Mouse (Mus musculus) heart, postnatal 10 days (tissue): Measurements from ENCODE around the gene Mfsd12. TPM values are rescaled to one million over a fixed set of nuclear protein-coding genes. Genes with fewer than 3 reads are reported as not detected.

Experiments
- DNase-seq, 2 experiments: peaks; one replicate each; pipeline ENCODE4 v3.0.0; 2021
- intact Hi-C: fragments of 180-260 bp; cut with DNase I; formaldehyde crosslinking; loops from one replicate; pipeline ENCODE4 v1.15.1; 2025
- total RNA-seq, 2 experiments: library from RNA; stranded (reverse); gene quantifications; 2 replicates each; pipeline ENCODE4 v1.2.3; 2021

Mfsd12 gene
- total RNA-seq, 2 experiments from 2014 or later = 11.6 to 14.4 TPM

DNA sequence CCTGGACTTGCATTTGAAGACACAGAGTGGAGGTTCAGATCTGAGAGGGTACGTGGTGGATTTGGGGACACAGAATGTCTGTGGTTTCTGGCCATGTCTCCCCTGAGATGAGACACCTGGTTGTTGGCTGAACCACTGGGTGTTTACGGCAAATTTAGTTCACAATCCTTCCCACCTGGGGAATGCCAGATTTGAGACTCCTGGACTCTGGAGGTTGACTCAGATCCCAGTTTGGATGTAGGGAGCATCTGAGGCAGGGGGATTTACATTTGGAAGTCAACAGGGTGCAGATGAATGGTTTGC, 20.0 kb downstream of the Mfsd12 start:
- intact Hi-C loops = loop anchor here (2.0 kb wide), 1 partner anchor 19 kb away; no protein-coding TSS in a partner anchor
- no peak for DNase-seq

DNA sequence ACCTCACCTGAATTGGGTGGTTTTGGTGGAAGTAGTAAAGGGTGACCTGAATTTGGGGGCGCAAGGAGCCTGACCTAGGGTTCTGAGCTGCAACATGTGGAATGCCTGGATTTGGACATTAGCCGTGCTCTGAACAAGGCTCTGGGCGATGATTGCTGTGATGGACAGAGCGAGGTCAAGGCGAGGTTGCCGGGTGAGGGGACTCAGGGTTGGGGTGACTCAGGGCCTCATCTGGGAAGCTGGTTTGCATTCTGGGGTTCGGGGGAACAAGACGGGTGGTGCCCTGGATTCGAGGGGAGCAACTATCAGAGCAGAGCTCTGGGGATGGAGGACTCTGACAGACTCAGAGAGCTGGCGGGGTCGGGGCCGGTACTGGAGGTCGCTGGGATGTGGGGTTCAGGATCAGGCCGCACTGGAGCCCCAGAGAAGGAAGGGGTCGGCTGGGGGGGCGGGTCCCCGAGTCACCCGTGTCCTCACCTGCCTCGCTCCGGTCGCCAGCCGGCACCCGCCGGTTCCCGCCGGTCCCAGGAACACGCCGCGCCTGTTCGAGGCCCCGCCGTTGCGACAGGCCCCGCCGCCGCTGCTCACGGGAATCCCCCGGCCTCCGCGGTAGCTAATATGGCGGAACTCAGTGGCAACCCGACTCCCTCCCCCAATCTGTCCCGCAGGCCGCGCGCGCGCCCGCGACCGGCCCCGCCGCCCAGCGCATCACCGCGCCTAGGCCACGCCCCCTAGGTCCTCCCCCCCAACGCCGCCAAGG, 20.7 kb downstream of the Mfsd12 start, which contains the start of gene Fzr1:
Fzr1 (minus strand) TSS at position 724 of the 760 bp plus-strand sequence.
- peak in 1 of 2 experiments; percentile 34 for DNase-seq
- intact Hi-C loops = loop anchor here (2.0 kb wide), 1 partner anchor 19 kb away; no protein-coding TSS in a partner anchor

DNA sequence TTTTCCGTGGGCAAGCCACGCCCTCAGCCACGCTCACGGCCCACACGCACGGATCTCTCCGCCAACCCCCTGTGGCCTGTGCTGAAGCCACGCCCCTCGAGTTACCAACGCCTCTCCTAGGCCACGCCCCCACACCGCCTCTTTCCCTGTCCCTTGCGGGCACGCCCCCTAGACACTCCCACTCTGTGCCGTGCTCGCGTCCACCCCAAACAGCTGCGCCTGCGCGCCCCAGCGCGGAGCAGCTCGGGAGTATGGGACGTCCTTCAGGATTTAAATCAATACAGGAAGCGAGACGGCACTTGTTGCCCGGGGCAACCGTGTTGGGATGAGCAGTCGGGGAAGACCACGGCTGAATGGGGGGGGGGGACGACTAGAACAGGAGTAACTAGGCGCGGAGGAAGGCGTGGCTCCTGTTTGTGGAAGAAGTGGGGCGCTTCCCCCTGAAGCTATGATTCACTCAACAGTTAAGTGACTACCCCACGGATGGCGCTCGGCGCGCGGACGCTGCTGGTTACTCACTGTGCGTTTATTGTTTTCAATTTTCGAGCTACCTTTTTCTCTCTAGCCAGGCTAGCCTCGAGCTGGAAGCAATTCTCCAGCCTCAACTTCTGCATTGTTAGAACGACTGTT, 21.4 kb downstream of the Mfsd12 start:
- intact Hi-C loops = no loop called here
- peak; percentile 100 for DNase-seq

DNA sequence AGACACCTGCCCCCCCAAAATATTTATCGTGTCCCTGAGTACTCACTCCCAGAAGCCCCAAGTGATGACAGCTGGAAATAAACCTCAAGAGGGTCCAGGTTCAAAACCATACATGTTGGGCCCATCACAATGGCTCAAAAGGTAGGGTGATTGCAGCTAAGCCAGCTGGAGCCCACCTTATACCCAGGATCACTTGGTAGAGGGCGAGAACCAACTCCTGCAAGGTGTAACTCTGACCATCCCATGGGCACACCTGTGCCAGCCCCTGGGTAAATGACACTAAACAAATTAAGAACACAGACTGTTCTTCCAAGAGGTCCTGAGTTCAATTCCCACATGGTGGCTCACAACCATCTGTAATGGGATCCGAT, 21.9 kb downstream of the Mfsd12 start:
- intact Hi-C loops = no loop called here

DNA sequence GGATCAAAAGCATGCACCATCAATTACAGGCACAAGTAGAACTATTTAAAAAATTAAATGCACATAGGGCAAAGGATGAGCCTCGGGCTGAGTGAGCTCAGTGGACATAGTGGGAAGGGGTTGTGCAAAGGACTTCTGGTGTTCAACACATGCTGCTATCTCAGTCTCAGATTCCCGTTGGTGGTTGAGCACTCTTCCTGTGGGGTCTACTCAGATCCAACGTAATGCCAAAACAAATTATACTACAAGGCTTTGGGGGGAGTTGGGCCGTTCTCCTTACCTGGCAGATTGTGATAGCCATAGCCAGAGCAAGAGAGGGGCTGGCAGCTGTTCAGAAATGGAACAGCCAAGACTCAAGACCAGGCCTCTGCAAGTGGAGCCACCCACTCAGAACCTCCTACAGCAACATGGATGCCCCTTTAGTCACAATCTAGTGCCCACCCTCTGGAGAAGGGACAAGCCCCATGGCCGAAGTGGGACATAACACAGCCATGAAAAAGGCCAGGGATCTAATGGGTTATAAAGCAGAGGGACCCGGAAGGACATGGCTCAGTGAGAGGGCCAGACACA, 22.6 kb downstream of the Mfsd12 start:
- intact Hi-C loops = no loop called here
- DNase-seq = no peak

More for the DNA sequence above, 21.9 kb downstream of the Mfsd12 start:
- DNase-seq = no peak

DNA sequence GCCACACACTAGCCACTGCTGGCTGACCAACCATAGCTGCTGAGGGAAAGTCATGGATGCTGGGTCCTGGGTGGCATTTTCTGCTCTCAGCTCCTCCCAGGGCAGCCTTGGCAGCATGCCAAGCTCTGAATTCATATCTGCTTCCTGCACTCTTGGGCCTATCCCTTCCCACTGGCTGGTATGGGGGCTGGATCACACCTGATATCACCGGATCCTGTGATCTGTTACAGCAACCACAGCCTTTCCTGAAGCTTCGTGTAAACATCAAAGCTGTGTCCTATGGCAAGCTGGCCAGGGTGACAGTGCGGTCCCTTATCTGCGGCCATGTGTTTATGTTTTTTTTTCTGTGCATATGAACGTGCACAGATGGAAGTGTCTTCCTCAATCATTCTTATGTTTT, 24.7 kb downstream of the Mfsd12 start:
- intact Hi-C loops = no loop called here
- peak in 1 of 2 experiments; percentile 23 for DNase-seq

DNA sequence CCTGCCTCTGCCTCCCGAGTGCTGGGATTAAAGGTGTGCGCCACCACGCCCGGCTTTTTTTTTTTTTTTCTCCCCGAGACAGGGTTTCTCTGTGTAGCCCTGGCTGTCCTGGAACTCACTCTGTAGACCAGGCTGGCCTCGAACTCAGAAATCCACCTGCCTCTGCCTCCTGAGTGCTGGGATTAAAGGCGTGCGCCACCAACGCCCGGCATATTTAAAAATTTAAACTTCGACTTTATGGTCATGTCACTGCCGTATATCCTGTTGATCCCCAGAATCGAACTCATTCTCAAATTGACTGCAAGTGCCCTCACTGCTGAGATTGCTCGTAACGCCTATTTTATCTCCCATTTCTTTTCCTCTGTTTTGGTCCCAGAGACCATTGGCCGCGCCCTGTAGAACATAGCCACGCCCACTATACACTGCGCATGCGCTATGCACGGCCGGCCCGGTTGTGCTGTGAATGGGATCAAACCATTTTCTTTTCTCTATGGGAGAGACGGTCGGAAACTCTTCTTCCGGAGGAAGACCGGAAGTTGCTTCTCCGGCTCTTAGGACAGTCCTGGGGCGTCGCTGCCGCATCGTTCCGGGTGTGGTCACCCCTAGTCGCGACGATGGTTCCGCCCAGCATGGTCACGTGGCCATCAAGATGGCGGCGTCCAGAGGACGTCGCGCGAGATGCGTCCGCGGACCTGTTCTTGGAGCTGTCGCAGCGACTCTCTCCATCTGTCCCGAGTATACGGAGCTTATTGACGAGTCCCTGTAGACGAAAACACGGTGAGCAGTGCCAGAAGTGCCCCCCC, 26.7 kb downstream of the Mfsd12 start, which contains the start of the genes Dohh and Gm48551:
Dohh (plus strand) TSS at position 627 of the 803 bp plus-strand sequence.
Gm48551 (plus strand) TSS at position 665 of the 803 bp plus-strand sequence.
- intact Hi-C loops = no loop called here
- peak; percentile 99 to 100 for DNase-seq

DNA sequence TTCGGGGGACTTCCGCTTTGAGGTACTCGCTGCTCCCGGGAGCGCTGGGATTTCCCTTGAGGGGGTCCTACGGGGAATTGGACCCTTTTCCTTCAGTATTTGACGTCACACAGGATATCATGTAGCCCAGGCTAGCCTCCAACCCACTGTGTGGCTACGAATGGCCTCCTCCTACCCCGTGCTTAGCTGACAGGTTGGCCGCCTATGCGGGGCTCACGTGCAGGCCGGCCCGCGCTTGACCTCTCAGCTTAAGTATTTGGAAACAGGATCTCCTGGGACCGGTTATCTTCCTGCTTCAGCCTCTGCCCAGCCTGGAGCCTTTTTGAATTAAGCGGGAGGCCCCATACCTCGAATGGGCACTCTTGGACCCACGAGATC, 27.3 kb downstream of the Mfsd12 start:
- no peak for DNase-seq
- intact Hi-C loops = no loop called here

DNA sequence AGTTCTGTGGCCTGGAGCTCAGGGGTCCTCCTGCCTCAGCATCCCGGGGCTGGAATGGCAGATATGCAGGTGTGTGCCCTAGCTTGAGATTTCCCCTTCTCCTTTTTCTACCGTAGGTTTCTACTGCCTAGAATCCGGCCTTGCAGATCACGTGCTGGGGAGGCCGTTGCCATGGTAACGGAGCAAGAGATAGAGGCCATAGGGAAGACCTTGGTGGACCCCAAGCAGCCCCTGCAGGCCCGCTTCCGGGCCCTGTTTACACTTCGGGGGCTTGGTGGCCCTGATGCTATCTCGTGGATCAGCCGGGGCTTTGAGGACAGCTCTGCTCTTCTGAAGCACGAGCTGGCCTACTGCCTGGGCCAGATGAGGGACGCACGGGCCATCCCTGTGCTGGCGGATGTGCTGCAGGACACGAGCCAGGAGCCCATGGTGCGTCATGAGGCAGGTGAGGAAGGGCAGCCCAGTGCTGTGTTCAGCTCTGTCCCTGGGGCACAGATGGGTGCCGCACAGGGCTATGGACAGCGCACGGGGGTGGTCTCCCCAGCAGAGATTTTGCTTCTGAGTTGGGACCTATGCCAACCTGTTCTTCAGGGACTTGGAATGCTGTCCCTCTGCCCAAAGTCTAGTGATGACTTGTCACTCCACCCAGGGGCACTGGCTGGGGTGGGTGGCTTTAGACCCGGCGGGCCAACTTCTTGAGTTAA, 28.5 kb downstream of the Mfsd12 start:
- intact Hi-C loops = loop anchor here (5.0 kb wide), 1 partner anchor 157 kb away; no protein-coding TSS in a partner anchor

DNA sequence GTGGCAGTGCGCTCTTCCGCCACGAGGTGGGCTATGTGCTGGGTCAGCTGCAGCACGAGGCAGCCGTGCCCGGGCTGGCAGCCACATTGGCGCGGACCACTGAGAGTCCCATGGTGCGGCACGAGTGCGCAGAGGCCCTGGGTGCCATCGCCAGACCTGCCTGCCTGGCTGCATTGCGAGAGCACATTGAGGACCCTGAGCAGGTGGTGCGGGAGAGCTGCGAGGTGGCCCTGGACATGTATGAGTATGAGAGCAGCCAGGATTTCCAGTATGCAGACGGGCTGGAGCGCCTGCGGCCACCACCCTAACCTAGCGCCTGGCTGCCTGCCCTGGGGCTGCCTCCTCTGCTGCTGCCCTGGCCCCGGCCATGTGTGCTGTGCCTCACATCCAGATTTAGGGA, 30.4 kb downstream of the Mfsd12 start:
- intact Hi-C loops = loop anchor here (5.0 kb wide), 1 partner anchor 155 kb away; no protein-coding TSS in a partner anchor
- no peak for DNase-seq

More for the DNA sequence above, 28.5 kb downstream of the Mfsd12 start:
- no peak for DNase-seq

DNA sequence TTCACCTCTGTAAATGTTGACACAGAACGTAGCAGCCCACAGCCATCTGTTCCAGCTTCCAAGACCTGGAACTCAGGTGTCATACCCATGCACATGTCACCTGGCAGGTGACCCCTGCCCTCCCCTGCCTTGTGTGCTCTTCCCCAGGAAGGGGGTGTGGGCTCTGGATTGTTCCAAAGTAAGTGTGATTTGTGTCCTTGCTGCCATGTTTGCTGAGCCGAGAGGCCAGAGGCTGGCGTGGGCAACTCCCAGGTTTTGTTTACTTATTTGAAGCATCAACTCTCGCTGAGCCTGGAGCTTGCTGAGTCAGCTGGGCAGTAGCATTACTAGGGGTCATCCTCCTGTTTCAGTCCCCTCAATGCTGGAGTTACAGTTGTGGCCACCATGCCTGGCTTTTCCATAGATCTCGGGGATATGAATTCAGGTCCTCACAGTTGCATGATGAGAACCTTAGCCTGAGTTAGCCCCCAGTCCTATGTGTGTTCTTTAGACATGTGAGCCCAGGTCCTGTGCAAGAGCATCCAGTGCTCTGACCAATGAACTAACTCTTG, 31.3 kb downstream of the Mfsd12 start, which contains the start of gene Gm48552:
Gm48552 (plus strand) TSS at position 501 of the 551 bp plus-strand sequence.
- intact Hi-C loops = loop anchor here (1.0 to 5.0 kb wide), 2 partner anchors 62 to 154 kb away; no protein-coding TSS in a partner anchor
- DNase-seq = no peak

DNA sequence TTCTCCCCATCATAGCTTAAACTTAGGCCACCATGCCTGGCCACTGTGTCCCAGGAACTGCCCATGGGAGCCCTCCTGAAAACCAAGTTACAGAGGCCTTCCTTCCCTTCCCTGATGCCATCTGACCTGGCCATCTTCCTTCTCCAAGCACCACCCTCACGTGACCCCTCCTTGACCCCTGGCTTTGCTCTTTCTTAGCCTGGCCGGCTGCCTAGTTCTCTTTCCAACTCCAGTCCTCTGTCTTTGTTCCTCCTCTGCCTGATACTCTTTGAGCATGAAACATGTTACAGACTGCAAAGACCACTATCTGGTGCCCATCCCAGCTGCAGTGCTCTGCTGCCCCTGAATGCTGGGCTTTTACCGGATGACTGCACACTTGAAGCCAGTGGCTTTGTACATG, 32.1 kb downstream of the Mfsd12 start:
- intact Hi-C loops = loop anchor here (1.0 to 5.0 kb wide), 2 partner anchors 61 to 153 kb away; no protein-coding TSS in a partner anchor
- peak in 1 of 2 experiments; percentile 32 for DNase-seq

DNA sequence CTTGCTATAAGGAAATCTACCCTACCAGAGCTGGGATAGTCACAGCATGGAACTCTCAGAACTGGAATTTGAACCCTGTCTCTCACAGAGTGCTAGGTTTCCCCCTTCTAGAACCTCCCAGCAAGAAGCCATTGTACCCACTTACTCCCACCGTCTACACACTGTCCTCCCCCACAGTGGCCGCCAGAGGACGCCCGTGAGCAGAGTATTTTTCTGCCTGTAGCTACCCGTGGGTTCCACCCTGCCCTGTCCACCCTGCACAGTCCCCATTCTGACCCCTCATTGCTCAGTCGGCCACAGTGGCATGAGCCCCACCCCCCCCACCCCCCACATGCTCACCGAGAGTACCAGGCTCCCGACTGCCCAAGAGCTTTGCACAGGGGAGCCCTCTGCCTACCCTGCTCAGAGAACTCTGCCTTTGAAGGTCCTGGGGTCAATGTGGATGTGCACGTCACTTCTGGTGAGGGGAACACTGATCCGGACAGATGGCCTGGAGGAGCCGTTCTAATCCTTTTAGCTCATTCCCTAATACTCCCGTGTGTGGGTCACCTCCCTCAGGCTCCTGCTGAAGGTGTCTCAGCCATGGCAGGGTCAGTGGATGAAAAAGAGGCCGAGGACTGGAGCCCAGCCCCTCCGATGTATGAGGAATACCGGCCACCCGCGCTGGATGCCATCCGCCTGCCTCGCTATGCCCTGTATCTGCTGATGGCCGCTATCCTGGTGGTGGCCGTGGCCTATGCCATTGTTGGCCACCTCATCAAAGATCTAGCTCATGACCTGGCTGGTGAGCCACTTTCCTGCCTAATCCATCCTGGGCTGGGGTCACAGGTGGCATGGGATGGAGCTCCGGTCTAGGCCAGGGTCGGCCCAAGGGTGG, 32.7 kb downstream of the Mfsd12 start:
- intact Hi-C loops = loop anchor here (1.0 to 5.0 kb wide), 3 partner anchors 17 to 152 kb away; no protein-coding TSS in a partner anchor
- peak; percentile 82 to 90 for DNase-seq

DNA sequence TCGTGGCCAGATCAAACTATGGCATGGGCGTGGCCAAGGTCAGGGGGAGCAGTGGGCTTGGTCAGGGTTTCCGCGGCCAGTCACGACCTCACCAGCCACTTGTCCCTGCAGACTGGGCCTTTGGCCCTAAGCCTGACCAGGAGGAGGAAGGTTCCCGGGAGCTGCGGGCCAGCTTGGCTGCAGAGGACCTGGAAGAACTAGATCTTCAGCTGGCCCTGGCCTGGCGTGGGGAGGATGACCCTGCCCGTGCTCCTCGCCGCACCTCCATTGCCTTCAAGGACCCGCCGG, 33.3 kb downstream of the Mfsd12 start:
- no peak for DNase-seq
- intact Hi-C loops = loop anchor here (2.0 kb wide), 1 partner anchor 16 kb away; no protein-coding TSS in a partner anchor

DNA sequence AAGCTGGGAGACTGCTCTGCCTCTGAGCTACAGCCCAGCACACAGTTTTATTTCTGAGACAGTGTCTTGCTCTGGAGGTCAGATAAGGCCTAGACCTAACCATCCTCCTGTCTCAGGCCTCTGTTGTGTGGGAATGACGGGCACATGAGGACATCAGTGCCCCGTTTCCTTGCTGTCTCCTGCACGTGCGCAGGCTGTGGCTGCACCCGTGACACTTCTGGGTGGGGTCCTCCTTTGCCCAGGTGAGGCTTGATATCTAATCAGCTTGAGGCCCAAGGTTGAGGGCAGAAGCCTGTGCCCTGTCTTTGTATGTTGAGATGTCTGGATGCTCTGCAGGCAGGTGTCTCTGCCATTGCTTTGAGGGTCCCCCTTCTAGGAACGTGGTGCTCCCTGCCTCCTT, 35.0 kb downstream of the Mfsd12 start:
- intact Hi-C loops = no loop called here

DNA sequence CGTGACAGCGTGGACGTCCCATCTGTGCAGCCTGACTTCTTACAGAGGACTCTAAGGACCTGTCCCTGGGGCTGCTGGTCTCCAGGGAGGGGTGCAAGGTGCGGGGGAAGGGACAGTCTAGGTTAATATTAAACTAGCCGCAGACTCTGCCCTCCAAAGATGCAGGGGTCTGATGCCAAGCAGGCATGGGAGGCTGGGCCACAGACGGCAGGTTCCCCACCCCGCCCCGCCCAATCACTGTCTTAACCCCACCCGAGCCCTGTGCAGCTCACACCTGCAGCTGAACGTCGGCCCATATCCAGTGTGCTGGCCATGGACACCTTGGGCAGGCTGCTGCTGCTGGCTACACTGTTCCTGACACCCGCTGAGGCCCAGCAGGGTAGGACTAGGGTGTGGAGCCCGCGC, 35.5 kb downstream of the Mfsd12 start, which contains the start of gene Smim24:
Smim24 (plus strand) TSS at position 271 of the 405 bp plus-strand sequence.
- intact Hi-C loops = no loop called here
- DNase-seq = no peak

More for the DNA sequence above, 35.0 kb downstream of the Mfsd12 start:
- DNase-seq = no peak

DNA sequence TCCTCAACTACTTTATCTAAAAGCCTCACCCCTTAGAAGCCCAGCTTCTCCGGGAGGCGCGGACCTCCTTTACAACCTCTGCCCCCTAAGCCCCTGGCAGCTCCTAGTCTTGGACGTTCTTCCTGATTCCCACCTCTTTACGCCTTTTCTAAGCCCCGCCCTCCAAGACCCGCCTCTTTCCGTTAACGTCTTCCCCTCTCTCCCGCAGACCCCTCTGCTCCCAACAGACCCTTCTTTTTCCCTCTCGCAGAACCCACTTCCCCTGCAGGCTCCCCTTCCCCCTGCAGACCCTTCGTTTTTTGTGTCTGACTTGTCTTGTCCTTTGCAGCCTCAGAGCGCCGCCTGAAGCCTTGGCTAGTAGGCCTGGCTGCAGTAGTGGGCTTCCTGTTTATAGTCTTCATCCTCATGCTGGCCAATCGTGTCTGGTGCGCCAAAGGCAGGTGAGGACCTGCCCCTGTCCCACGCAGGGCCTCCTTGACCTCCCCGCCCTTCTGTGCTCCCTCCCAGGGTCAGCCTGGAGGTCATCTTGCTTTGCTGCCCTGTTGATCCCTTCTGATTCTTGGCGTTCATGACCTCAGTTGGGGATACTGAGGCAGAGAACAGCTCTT, 36.3 kb downstream of the Mfsd12 start:
- intact Hi-C loops = loop anchor here (2.0 kb wide), 1 partner anchor 47 kb away; no protein-coding TSS in a partner anchor
- peak; percentile 50 to 60 for DNase-seq

DNA sequence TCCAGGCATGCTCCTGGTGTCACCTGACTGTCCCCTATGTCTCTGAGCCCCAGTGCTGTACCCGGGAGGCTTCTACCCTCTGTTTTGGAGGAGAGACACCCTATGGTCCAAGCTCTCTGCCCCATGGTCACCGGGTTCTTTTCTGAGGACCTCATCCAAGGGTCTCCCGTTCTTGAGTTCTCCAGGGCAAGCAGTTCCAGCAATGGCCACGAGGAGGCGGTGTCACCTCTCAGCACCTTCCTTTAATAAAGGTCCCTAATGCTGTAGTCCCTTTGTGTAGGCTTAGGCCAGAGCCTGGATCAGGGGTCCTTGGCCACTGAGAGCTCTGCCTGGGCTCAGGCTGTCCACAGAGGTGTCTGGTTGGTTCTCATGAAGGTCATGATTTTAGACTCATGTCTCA, 37.8 kb downstream of the Mfsd12 start:
- peak; percentile 75 to 89 for DNase-seq
- intact Hi-C loops = loop anchor here (2.0 kb wide), 1 partner anchor 46 kb away; no protein-coding TSS in a partner anchor
